9 mouse cellular contexts compared by ENCODE assay signal in the genomic region with DNA sequence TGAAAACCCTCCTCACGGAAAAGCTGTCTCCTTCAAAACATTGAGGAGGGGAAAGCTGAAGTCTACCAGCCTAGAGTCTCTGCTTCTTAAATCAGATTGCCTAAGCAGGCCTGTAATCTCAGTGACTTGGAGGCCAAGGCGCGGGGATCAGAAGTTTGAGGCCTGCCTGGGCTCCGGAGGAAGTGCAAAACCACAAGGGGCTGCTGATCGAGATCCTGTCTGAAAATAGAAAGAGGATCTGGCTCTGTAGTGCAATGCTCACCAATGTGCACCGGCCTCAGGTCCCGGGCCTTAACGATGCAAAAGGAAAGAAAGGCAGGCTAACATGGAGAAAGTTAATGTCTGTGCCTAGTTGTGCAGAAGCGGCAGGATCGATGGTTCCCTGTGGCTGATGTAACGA. TPM values are rescaled to one million over a fixed set of nuclear protein-coding genes. Genes with fewer than 3 reads are reported as not detected.
DNase-seq lines count a peak whose midpoint lies in the region.
"Had no signal": no experiment of that assay in that cellular context is flagged by ENCODE, and none has a peak within 500 bp of the region (broad histone marks: within the 10 kb centered on the region; RNA-seq: fewer than 3 reads in every experiment).

No protein-coding gene starts in this region.

- peak; percentile 25 for DNase-seq in adrenal gland, adult 2 months
- DNase-seq in adrenal gland, adult 8-10 months, result no peak
- peak; percentile 55 to 58 for DNase-seq in right cerebral cortex, postnatal 10 days (ENCODE audit: low spot score in 2 of 2)
- DNase-seq in right cerebral cortex, postnatal 25 days, result no peak
- peak; percentile 75 for DNase-seq in naive thymus-derived CD4-positive, alpha-beta T cell, adult 2 months (ENCODE audit: low read depth)
- no peak for DNase-seq in urinary bladder, adult 2 months (ENCODE audit: low spot score)
- no peak for DNase-seq in embryo, embryonic 11 days
- no peak for DNase-seq in kidney, postnatal 4 days
- DNase-seq: kidney, adult 18-20 months had no signal

RNA-seq across cellular contexts. Expression of a gene that starts 48.6 kb away (rescaled TPM):
- 10 to 100 TPM; 31.1 to 40.7 TPM for total RNA-seq in adrenal gland, adult 2 months (2021)
- 8.9 and 16.4 TPM in 2 replicates for polyA plus RNA-seq in adrenal gland, adult 2 months (2012; rRNA removed)
- total RNA-seq in adrenal gland, adult 8-10 months (2022), result 10 to 100 TPM; 39.4 to 99.3 (median 45.7) TPM
- polyA plus RNA-seq in urinary bladder, adult 2 months (2012; rRNA removed), result 12.3 and 13.6 TPM in 2 replicates

Comparison
In these comparisons a context has a peak if more than half of its experiments do, and no peak if none do; other contexts are left out.
1. DNase-seq: peak in adrenal gland, adult 2 months (single experiment), right cerebral cortex, postnatal 10 days (2 of 2) and naive thymus-derived CD4-positive, alpha-beta T cell, adult 2 months (single experiment); none in adrenal gland, adult 8-10 months (single experiment), right cerebral cortex, postnatal 25 days (single experiment), urinary bladder, adult 2 months (single experiment), embryo, embryonic 11 days (single experiment) and kidney, postnatal 4 days (0 of 2).